Mouse (Mus musculus) urinary bladder, adult 2 months (tissue): ENCODE data around the gene Il6ra. TPM values are rescaled to one million over a fixed set of nuclear protein-coding genes. Genes with fewer than 3 reads are reported as not detected.

ENCODE experiments used
- DNase-seq: peaks from one replicate; pipeline ENCODE4 v3.0.0; 2022; ENCODE audit warnings: low spot score
- polyA plus RNA-seq: library from polyadenylated mRNA; depleted of rRNA; stranded (reverse); fragments of >200 nt; gene quantifications from 2 replicates; pipeline ENCODE4 v1.2.3, GENCODE M21; 2012; rRNA removed

The Il6ra gene
- polyA plus RNA-seq, 1 experiment: 5.3 TPM

- DNase-seq: no peak
Measured at GRCm38 (mm10) chr3:89848083-89848482, 64.9 kb downstream of the Il6ra start.

DNA sequence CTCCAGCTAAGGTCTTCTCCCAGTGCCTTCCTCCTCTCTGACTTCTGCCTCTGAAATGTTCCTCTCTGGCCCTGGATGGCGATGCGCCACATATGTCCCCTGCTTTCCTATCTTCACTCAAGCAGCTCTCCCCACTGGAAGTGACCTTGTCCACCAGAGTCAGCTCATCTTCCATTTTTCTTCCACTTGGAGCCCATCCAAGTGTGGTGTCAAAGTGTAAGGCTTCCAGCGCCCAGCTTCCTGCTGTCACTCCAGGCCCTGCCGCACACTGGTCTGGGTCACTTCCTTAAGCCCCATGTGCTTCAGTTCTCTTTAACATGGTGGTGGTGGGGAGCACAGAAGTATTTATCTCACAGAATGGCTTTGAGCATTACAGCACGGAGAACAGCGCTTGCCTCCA is 65.4 kb downstream of the Il6ra start:
- no peak for DNase-seq

- DNase-seq: no peak
Measured at GRCm38 (mm10) chr3:89847126-89847525, 65.9 kb downstream of the Il6ra start.

DNA sequence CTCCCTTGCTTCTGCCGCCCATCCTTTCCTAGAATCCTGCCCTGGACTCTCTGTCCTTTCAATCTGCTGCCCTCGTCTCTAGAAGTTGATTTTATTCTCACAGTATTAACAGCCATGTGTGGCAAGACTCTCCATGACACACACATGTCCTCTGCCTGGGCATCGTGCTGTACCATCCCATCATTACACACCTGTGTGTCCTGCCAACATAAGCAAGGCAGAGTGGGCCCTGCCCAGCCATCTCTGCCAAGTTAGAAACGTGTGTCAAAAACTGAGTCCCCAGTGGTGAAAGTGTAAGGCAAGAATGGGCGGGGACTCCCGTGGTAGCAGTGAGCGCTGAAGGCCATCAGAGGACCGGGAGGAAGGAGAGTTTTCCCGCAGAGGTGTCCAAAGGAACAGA is 67.2 kb downstream of the Il6ra start:
- no peak for DNase-seq

- no peak for DNase-seq
Measured at GRCm38 (mm10) chr3:89843148-89843547, 69.8 kb downstream of the Il6ra start.

DNA sequence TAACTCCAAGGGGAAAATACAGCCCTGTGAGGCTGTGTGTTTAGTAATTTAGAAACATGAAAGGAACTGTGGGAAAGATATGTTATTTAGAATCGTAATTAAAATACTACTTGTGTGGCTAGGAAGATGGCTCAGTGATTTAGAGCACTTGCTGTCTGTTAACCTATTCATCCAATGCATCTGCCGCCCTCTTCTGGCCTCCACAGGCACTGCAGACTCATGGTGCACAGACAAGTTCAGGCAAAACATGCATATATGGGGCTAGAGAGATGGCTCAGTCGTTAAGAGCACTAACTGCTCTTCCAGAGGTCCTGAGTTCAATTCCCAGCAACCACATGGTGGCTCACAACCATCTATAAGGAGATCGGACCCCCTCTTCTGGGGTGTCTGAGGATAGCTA is 70.7 kb downstream of the Il6ra start:
- no peak for DNase-seq

GRCm38 (mm10) chr3:89835362-89835761 is 77.6 kb downstream of the Il6ra start:
- DNase-seq: no peak

GRCm38 (mm10) chr3:89830815-89831591 is 82.0 kb downstream of the Il6ra start, which contains the start of gene She:
TSS of gene She (plus strand) at chr3:89831370.
- DNase-seq: no peak

DNA sequence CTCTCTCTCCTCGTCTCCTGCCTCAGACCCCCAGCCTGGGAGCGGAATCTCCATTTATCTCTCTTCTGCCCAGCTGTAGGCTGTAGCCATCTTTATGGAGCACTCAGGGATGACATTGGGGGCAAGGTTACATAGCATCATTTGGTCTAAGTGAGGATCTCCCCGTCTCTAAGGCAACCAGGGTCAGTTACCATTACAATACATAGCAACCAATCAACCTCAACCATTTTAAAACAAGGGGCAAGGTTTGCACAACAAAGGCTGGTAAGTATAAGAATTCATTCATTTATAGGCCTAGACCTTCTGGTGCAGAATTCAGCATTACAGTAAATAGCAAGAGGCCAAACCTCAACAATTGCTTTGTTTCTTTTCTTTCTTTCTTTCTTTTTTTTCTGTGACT is 86.7 kb downstream of the Il6ra start:
- DNase-seq: no peak

GRCm38 (mm10) chr3:89823594-89823993 is 89.4 kb downstream of the Il6ra start:
- no peak for DNase-seq

- no peak for DNase-seq
Measured at GRCm38 (mm10) chr3:89821548-89822480, 91.2 kb downstream of the Il6ra start.

DNA sequence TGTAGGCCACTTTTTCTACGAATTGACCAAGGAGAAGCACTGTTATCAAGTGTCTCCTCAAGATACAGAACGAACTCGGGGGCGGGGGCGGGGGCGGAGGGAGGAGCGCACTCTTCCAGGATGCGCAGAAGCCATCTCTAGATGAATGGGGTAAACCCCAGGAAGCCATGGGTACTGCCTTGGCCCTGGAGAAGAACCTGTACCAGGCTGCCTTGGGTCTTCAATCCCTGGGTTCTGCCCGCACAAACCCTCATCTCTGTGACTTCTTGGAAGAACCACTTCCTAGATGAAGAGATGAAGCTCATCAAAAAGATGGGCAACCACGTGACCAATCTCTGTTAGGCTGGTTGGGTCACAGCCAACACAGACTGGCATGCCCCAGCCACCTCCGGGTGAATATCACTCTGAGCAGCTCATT is 91.9 kb downstream of the Il6ra start:
- no peak for DNase-seq

DNA sequence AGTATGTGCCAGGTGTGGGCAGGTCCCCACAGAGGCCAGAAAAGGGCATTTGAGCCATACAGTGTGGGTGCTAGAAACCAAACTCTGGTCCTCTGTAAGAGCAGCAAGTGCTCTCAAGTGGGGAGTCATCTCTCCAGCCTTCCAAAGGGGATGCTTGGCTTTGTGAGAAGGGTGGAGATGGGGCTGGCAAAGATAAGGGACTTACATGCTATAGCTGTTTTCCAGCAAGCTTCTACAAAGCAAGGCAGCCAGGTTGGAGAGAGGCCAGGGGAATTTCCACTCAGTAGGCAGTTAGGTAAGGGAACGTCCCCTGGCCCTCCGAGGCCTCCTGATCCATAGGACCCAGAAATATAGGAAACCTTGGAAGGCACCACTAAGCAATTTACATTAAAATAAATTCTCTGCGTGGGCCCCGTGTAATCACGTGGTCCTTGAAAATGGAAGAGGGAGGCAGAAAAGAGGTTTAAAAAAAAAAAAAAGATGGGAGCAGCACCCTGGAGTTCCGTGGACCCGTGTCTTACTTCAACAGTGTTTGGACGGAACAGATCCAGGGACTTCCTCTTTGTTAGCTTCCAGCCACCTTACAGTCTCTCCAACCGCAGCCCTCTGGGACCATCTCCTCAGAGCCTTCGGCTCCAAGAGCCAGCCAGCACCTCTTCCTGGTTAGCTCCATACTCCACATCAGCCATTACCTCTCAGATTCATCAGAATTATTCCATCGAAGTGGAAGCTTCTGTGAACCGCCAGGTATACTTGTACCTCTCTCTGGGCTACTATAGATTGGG is 92.5 kb downstream of the Il6ra start:
- no peak for DNase-seq

- no peak for DNase-seq
Measured at GRCm38 (mm10) chr3:89819897-89820296, 93.1 kb downstream of the Il6ra start.

- no peak for DNase-seq
Measured at GRCm38 (mm10) chr3:89818605-89819004, 94.4 kb downstream of the Il6ra start.

GRCm38 (mm10) chr3:89817056-89817455 is 95.9 kb downstream of the Il6ra start:
- DNase-seq: no peak

Other genes starting within 250 kb of the Il6ra start
- 27.4 and 28.8 TPM in 2 replicates for gene Adar, start 198.2 kb downstream of the Il6ra start, polyA plus RNA-seq
- gene Chrnb2, start 148.6 kb downstream of the Il6ra start, polyA plus RNA-seq: 1.1 and 1.3 TPM in 2 replicates
- gene Ube2q1, start 139.6 kb downstream of the Il6ra start, polyA plus RNA-seq: 25.7 and 38.1 TPM in 2 replicates
- gene She, start 81.8 kb downstream of the Il6ra start, polyA plus RNA-seq: 3.4 and 5.3 TPM in 2 replicates
- gene Atp8b2, start 50.3 kb upstream of the Il6ra start, polyA plus RNA-seq: 32.0 and 35.8 TPM in 2 replicates
- gene Hax1, start 85.6 kb upstream of the Il6ra start, polyA plus RNA-seq: 82.4 and 102 TPM in 2 replicates
- gene 4933434E20Rik, start 138.4 kb upstream of the Il6ra start, polyA plus RNA-seq: 85.5 and 91.1 TPM in 2 replicates
- 85.2 and 100 TPM in 2 replicates for gene Ubap2l, start 139.4 kb upstream of the Il6ra start, polyA plus RNA-seq
- gene Tpm3, start 159.5 kb upstream of the Il6ra start, polyA plus RNA-seq: 198 and 201 TPM in 2 replicates
- gene Nup210l, start 190.9 kb upstream of the Il6ra start, polyA plus RNA-seq: 0.55 and 0.80 TPM in 2 replicates